Mouse (Mus musculus) thymus, adult 2 months (tissue): ENCODE results near the gene Cpvl.

Experiments
- CTCF ChIP-seq: fragments of 200-500 bp; IDR thresholded peaks from 2 replicates; pipeline ENCODE4 v1.5.1; 2012; ENCODE audit warnings: mild to moderate bottlenecking, control low read depth, low read length, moderate library complexity, borderline replicate concordance; ENCODE audit not compliant: control insufficient read depth, poor library complexity, insufficient read depth; ENCODE audit errors: extremely low read depth
- POLR2A ChIP-seq: fragments of 200-500 bp; IDR thresholded peaks from 2 replicates; pipeline ENCODE4 v1.6.1; 2012; ENCODE audit warnings: mild to moderate bottlenecking, low read length, control low read depth, moderate library complexity; ENCODE audit not compliant: control insufficient read depth, poor library complexity, insufficient read depth; ENCODE audit errors: extremely low read depth

DNA sequence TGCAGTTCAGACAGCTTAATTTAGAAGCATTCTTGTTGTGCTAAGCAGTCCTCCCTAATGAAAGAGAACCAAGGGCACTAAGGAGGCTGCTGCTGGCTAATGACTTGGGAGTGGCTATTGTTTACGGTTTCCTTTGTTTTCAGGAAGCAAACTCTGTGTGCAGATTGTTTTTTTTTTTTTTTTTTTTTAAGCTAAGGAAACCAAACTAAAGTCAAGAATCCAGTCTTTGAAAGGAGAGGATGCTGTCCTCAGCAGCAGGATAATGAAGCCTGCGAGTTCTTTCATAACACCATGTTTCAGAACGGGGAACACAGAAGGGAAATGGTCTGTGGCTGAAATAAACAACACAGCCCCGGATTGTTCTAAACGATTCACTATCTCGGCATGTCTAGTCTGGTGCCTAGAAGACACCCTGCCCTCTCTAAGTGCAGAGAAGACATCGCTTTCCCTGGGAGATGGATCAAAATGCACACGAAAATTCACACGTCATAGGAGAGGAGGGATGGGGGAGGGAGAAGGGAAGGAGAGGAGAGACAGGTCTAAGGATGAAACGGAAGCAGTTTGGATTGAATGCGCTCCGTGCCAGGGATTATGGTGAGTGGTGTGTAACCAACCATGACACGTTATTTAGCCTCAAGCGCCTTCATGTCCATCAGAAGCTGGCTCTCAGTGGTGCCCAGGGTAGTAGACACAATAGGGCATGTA, 97.8 kb downstream of the Cpvl start:
- no peak for TF ChIP-seq CTCF
- TF ChIP-seq POLR2A = no peak
